Mouse (Mus musculus) effector memory CD4-positive, alpha-beta T cell, adult 5 months (primary cell): Measurements from ENCODE around the gene 1700012B07Rik. TPM values are rescaled to one million over a fixed set of nuclear protein-coding genes. Genes with fewer than 3 reads are reported as not detected.

ENCODE experiments used
- polyA plus RNA-seq: library from polyadenylated mRNA; unstranded; fragments of 100-300 nt; shearing (Covaris generic); gene quantifications from one replicate; pipeline ENCODE4 v1.2.1, GENCODE M21; 2017

1700012B07Rik gene
- polyA plus RNA-seq, result not detected

DNA sequence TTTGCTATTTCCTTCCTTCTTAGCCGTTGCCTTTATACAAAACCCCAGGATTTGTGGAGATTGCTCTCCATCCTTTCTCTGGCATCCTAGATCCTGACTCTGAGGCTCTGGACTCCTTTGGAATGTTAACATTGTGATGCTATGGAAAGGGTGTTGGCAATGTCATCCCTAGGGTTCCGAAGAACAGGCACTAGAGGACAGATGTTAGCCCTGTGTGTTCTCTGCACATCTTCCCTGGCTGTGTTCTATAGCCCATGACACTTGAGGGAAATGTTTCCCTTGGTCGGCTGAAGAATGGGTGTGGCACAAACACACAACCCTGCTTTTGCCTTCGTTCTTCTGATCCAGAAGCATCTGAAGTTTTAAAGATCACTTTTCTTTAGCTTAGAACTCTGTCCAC, at the start of gene 1700012B07Rik:
1700012B07Rik (minus strand) TSS at position 101 of the 400 bp plus-strand sequence.

Other genes starting within 250 kb of the 1700012B07Rik start
- gene Wipi1, start 216.1 kb downstream of the 1700012B07Rik start, polyA plus RNA-seq, result 0.54 TPM
- 613 TPM for gene Prkar1a, start 178.6 kb downstream of the 1700012B07Rik start, polyA plus RNA-seq
- 2.8 TPM for gene Fam20a, start 105.8 kb downstream of the 1700012B07Rik start, polyA plus RNA-seq
- not detected for gene Abca8b, start 167.8 kb upstream of the 1700012B07Rik start, polyA plus RNA-seq